Mouse (Mus musculus) liver, embryonic 15.5 days (tissue): ENCODE results near the gene Tmem234. TPM values are rescaled to one million over a fixed set of nuclear protein-coding genes. Genes with fewer than 3 reads are reported as not detected.

Experiments
- ATAC-seq: fragments of 200-750 bp; cut with Nextera tagmentation; 2 replicates; pipeline ENCODE4 v1.8.0; 2017; ENCODE audit warnings: moderate number of reproducible peaks, mild to moderate bottlenecking, moderate library complexity; ENCODE audit not compliant: insufficient read depth
- H3K27ac ChIP-seq: fragments of 300-500 bp; sonication (generic); replicated peaks from 2 replicates; pipeline ENCODE4 v1.5.1; 2015; ENCODE audit warnings: mild to moderate bottlenecking, inconsistent platforms
- H3K27me3 ChIP-seq: fragments of 300-500 bp; sonication (generic); 2 replicates; pipeline ENCODE4 v1.6.1; 2015; ENCODE audit warnings: mild to moderate bottlenecking, inconsistent platforms
- H3K36me3 ChIP-seq: fragments of 300-500 bp; sonication (generic); replicated peaks from 2 replicates; pipeline ENCODE4 v1.6.1; 2015; ENCODE audit warnings: moderate library complexity, mild to moderate bottlenecking, inconsistent platforms
- H3K4me1 ChIP-seq: fragments of 300-500 bp; sonication (generic); replicated peaks from 2 replicates; pipeline ENCODE4 v1.6.1; 2015; ENCODE audit warnings: inconsistent platforms
- H3K4me2 ChIP-seq: fragments of 300-500 bp; sonication (generic); 2 replicates; pipeline ENCODE4 v1.6.1; 2015; ENCODE audit warnings: moderate library complexity, mild to moderate bottlenecking, inconsistent platforms
- H3K4me3 ChIP-seq: fragments of 300-500 bp; sonication (generic); replicated peaks from 2 replicates; pipeline ENCODE4 v1.5.1; 2015; ENCODE audit warnings: mild to moderate bottlenecking, inconsistent platforms
- H3K9ac ChIP-seq: fragments of 300-500 bp; sonication (generic); 2 replicates; pipeline ENCODE4 v1.6.1; 2015; ENCODE audit warnings: moderate library complexity, mild to moderate bottlenecking, inconsistent platforms
- H3K9me3 ChIP-seq: fragments of 300-500 bp; sonication (generic); replicated peaks from 2 replicates; pipeline ENCODE4 v1.6.1; 2016; ENCODE audit warnings: inconsistent platforms
- WGBS: fragments of 180-500 bp; shearing (Covaris S2); methylation state at CpG from one replicate; pipeline ENCODE4 v1.1.7; 2015; ENCODE audit warnings: mixed read lengths; ENCODE audit not compliant: insufficient replicate concordance; 5-methylcytosine and 5-hydroxymethylcytosine counted together
- microRNA-seq: library from miRNA; unstranded; fragments of <30 nt; microRNA quantifications from one replicate; pipeline ENCODE4, GENCODE M21; 2016
- polyA plus RNA-seq: library from polyadenylated mRNA; unstranded; fragments of >200 nt; fragmentation: Nextera tagmentation; extraction: Ambion mirVana; gene quantifications from 2 replicates; pipeline ENCODE4 v1.2.1, GENCODE M21; 2015

Gene Tmem234
- polyA plus RNA-seq, 1 experiment from 2014 or later, result 113 TPM

DNA sequence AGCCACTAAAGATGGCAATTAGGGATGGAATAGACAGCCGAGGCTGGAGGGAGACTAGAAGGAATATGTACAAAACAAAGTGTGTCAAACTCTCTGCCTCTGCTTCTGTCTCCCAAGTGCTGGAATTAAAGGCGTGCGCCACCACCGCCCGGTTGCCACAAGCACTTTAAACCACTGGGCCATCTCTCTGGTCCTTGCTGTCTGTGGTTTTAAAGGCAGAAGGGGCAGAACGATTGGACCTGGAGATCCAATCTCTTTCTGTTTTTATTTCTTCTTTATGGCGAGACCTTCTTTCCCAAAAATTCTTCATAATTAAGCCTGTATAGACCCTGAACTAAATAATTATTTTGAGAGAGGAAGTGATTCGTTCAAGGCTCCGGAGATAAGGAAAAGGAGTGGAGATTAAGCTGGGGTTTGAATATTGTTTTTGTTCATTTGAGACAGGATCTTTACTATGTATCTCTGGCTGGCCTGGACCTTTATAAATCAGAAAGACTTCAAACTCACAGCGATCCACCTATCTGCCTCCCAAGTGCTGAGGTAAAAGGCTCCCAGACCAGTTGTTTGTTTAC is 72.5 kb downstream of the Tmem234 start:
- Histone ChIP-seq H3K36me3 (peaks cover 17% of the 10 kb centered on the region; the same call in 1 of the 2 replicates), H3K27ac (peak overlapping the region; percentile 92), H3K4me1 (peaks cover 26% of the 10 kb centered on the region), H3K4me3 (peak overlapping the region; percentile 91), H3K9ac (peak overlapping the region; percentile 96), H3K9me3 (no peaks in the 10 kb centered on the region), H3K4me2 (peak overlapping the region; percentile 88), H3K27me3 (no peaks in the 10 kb centered on the region)
- WGBS, result 3% methylated on average over 10 of the region's 10 CpGs
- ATAC-seq, result peak; percentile 36; the same call in 1 of the 2 replicates

Small RNAs within 50 kb of the gene (microRNA-seq; reads per million reads assigned to microRNA genes)
- not detected for gene Mir8119

Other genes with a start within 250 kb of the Tmem234 start
- gene Zbtb8a, start 222.6 kb upstream of the Tmem234 start, polyA plus RNA-seq, result 2.3 TPM in 2 replicates
- 0.79 and 1.2 TPM in 2 replicates for gene Zbtb8b, start 159.8 kb upstream of the Tmem234 start, polyA plus RNA-seq
- gene Bsdc1, start 139.1 kb upstream of the Tmem234 start, polyA plus RNA-seq, result 71.8 and 82.6 TPM in 2 replicates
- 0.09 and 0.12 TPM in 2 replicates for gene Tssk3, start 109.6 kb upstream of the Tmem234 start, polyA plus RNA-seq
- gene Fam229a, start 109.5 kb upstream of the Tmem234 start, polyA plus RNA-seq, result 0.28 and 0.82 TPM in 2 replicates
- gene Marcksl1, start 87.1 kb upstream of the Tmem234 start, polyA plus RNA-seq, result 51.3 and 52.7 TPM in 2 replicates
- gene Hdac1, start 58.0 kb upstream of the Tmem234 start, polyA plus RNA-seq, result 98.9 and 100 TPM in 2 replicates
- gene Lck, start 27.0 kb upstream of the Tmem234 start, polyA plus RNA-seq, result 2.4 and 3.3 TPM in 2 replicates
- 6.7 and 7.2 TPM in 2 replicates for gene Fam167b, start 22.1 kb upstream of the Tmem234 start, polyA plus RNA-seq
- gene Eif3i, start within 50 bp of the Tmem234 start, polyA plus RNA-seq, result 156 and 159 TPM in 2 replicates
- 0.70 and 0.86 TPM in 2 replicates for gene Dcdc2b, start 13.6 kb downstream of the Tmem234 start, polyA plus RNA-seq
- 7.3 and 9.5 TPM in 2 replicates for gene Iqcc, start 18.4 kb downstream of the Tmem234 start, polyA plus RNA-seq
- 10.3 and 12.2 TPM in 2 replicates for gene Ccdc28b, start 23.3 kb downstream of the Tmem234 start, polyA plus RNA-seq
- gene Txlna, start 40.4 kb downstream of the Tmem234 start, polyA plus RNA-seq, result 23.0 and 26.7 TPM in 2 replicates
- gene Kpna6, start 72.1 kb downstream of the Tmem234 start, polyA plus RNA-seq, result 6.0 and 6.8 TPM in 2 replicates
- 2.5 and 3.5 TPM in 2 replicates for gene Tmem39b, start 96.2 kb downstream of the Tmem234 start, polyA plus RNA-seq
- 25.7 and 26.1 TPM in 2 replicates for gene Khdrbs1, start 141.6 kb downstream of the Tmem234 start, polyA plus RNA-seq
- gene Ptp4a2, start 210.6 kb downstream of the Tmem234 start, polyA plus RNA-seq, result 140 and 174 TPM in 2 replicates